Mouse (Mus musculus) heart, embryonic 12.5 days (tissue): ENCODE measurements around the gene Camkv. TPM values are rescaled to one million over a fixed set of nuclear protein-coding genes. Genes with fewer than 3 reads are reported as not detected.

ENCODE experiments used
- ATAC-seq: fragments of 200-750 bp; cut with Nextera tagmentation; 2 replicates; pipeline ENCODE4 v1.8.0; 2017; ENCODE audit warnings: moderate TSS enrichment, moderate library complexity; ENCODE audit not compliant: insufficient number of reproducible peaks, low FRiP score
- H3K27ac ChIP-seq: fragments of 300-500 bp; sonication (generic); 2 replicates; pipeline ENCODE4 v1.5.1; 2016; ENCODE audit warnings: mild to moderate bottlenecking, moderate library complexity; ENCODE audit not compliant: poor library complexity, severe bottlenecking
- H3K27me3 ChIP-seq: fragments of 300-500 bp; sonication (generic); replicated peaks from 2 replicates; pipeline ENCODE4 v1.6.1; 2016; ENCODE audit warnings: mild to moderate bottlenecking, moderate library complexity
- H3K36me3 ChIP-seq: fragments of 300-500 bp; sonication (generic); 2 replicates; pipeline ENCODE4 v1.6.1; 2016; ENCODE audit warnings: mild to moderate bottlenecking, moderate library complexity
- H3K4me1 ChIP-seq: fragments of 300-500 bp; sonication (generic); replicated peaks from 2 replicates; pipeline ENCODE4 v1.6.1; 2016; ENCODE audit warnings: mild to moderate bottlenecking
- H3K4me2 ChIP-seq: fragments of 300-500 bp; sonication (generic); 2 replicates; pipeline ENCODE4 v1.6.1; 2016; ENCODE audit warnings: mild to moderate bottlenecking, moderate library complexity
- H3K4me3 ChIP-seq: fragments of 300-500 bp; sonication (generic); 2 replicates; pipeline ENCODE4 v1.5.1; 2016; ENCODE audit warnings: mild to moderate bottlenecking
- H3K9ac ChIP-seq: fragments of 300-500 bp; sonication (generic); 2 replicates; pipeline ENCODE4 v1.6.1; 2016; ENCODE audit warnings: mild to moderate bottlenecking, moderate library complexity
- H3K9me3 ChIP-seq: fragments of 300-500 bp; sonication (generic); replicated peaks from 2 replicates; pipeline ENCODE4 v1.6.1; 2016; ENCODE audit warnings: mild to moderate bottlenecking, moderate library complexity
- WGBS: fragments of 180-500 bp; shearing (Covaris S2); methylation state at CpG from one replicate; pipeline ENCODE4 v1.1.7; 2016; 5-methylcytosine and 5-hydroxymethylcytosine counted together
- polyA plus RNA-seq: library from polyadenylated mRNA; unstranded; fragments of >200 nt; fragmentation: Nextera tagmentation; extraction: Ambion mirVana; gene quantifications from 2 replicates; pipeline ENCODE4 v1.2.1, GENCODE M21; 2016

The Camkv gene
- polyA plus RNA-seq, 1 experiment from 2014 or later = 0.56 TPM

DNA sequence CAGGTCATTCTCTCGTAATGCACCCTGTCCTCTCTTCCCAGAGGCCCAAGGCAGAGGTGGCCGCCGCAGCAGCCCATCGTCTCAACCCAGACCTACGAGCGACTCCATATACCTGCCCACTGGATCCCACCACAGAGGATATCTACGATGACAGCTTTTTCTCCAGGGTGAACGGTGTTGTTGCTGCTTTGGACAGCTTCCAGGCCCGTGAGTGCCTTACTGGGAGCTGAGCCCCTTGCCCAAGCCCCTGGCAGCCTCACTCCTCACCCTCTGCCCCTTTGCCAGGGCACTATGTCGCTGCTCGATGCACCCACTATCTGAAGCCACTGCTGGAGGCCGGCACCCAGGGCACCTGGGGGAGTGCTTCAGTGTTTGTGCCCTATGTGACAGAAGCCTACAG, 43.3 kb downstream of the Camkv start:
- no peak overlapping the region for H3K27ac ChIP-seq
- no peaks in the 10 kb centered on the region for H3K27me3 ChIP-seq
- peaks cover 26% of the 10 kb centered on the region for H3K36me3 ChIP-seq
- ATAC-seq = no peak
- no peak overlapping the region for H3K4me3 ChIP-seq
- no peaks in the 10 kb centered on the region for H3K9me3 ChIP-seq
- peaks cover 78% of the 10 kb centered on the region for H3K4me1 ChIP-seq
- 87% methylated on average over 12 of the region's 12 CpGs for WGBS
- no peak overlapping the region for H3K9ac ChIP-seq
- no peak overlapping the region for H3K4me2 ChIP-seq

- Histone ChIP-seq H3K4me1 (peaks cover 68% of the 10 kb centered on the region), H3K27ac (peak overlapping the region; percentile 100), H3K36me3 (peaks cover 32% of the 10 kb centered on the region), H3K4me3 (peak overlapping the region; percentile 78), H3K9ac (peak overlapping the region; percentile 84), H3K9me3 (no peaks in the 10 kb centered on the region), H3K4me2 (peak overlapping the region; percentile 78), H3K27me3 (no peaks in the 10 kb centered on the region)
- 36% methylated on average over 7 of the region's 7 CpGs for WGBS
- peak; percentile 13 for ATAC-seq
Observed at GRCm38 (mm10) chr9:107981684-107982605, 46.5 kb downstream of the Camkv start.

GRCm38 (mm10) chr9:107982681-107983346, 47.3 kb downstream of the Camkv start, which contains the start of gene Gm20661:
Gm20661 (plus strand) TSS chr9:107983058.
- Histone ChIP-seq H3K4me2 (peak within 1 kb of the TSS; percentile 78), H3K9ac (peak within 1 kb of the TSS; percentile 84), H3K4me3 (peak within 1 kb of the TSS; percentile 78), H3K9me3 (no peaks in the 10 kb centered on the region), H3K27ac (peak within 1 kb of the TSS; percentile 100), H3K36me3 (peaks cover 25% of the 10 kb centered on the region), H3K27me3 (no peaks in the 10 kb centered on the region), H3K4me1 (peaks cover 63% of the 10 kb centered on the region)
- ATAC-seq = peak; percentile 73
- WGBS = 9% methylated on average over 14 of the region's 14 CpGs

GRCm38 (mm10) chr9:107983421-107983890, 48.0 kb downstream of the Camkv start:
- Histone ChIP-seq H3K27me3 (no peaks in the 10 kb centered on the region), H3K9ac (peak overlapping the region; percentile 84), H3K27ac (peak overlapping the region; percentile 100), H3K4me1 (peaks cover 57% of the 10 kb centered on the region), H3K4me2 (peak overlapping the region; percentile 78), H3K36me3 (peaks cover 25% of the 10 kb centered on the region), H3K9me3 (no peaks in the 10 kb centered on the region), H3K4me3 (peak overlapping the region; percentile 78)
- 5% methylated on average over 4 of the region's 4 CpGs for WGBS
- peak; percentile 62 for ATAC-seq

DNA sequence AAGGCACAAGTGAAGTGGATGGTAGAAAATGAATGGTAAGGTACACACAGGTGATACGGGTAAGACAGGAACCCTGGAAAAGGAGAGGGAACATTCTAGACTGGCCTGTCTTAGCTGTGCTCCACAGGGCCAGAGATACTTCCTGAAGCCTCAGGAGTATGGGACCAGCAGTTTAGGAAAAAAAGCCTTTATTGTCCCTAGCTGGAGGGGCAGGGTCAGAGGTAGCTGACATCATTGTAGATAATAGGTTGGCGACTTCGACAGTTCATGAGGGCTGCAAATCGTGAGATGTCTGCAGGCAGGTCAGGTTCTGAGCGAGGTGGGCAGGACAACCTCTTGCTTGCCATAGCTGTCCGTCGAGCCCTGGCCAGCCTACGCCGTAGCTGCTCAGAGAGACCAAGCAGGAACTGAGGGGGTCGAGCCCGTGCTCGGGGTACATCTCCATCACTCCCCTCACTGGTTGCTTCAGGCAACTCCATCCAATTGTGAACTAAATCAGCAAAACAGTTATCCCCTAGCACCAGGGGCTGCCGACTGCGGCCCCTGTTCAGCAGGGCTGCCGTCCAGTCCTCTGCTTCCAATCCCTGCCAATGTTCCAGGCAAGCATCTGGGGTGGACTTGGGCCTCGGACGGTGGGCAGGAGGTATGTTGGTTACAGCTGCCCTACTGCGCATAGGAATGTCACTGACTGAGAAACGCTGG, 48.7 kb downstream of the Camkv start:
- H3K4me1 ChIP-seq = peaks cover 55% of the 10 kb centered on the region
- H3K4me2 ChIP-seq = peak overlapping the region; percentile 78
- H3K9ac ChIP-seq = peak overlapping the region; percentile 84
- peak overlapping the region; percentile 100 for H3K27ac ChIP-seq
- peak overlapping the region; percentile 78 for H3K4me3 ChIP-seq
- peaks cover 18% of the 10 kb centered on the region for H3K36me3 ChIP-seq
- no peaks in the 10 kb centered on the region for H3K9me3 ChIP-seq
- H3K27me3 ChIP-seq = no peaks in the 10 kb centered on the region
- no peak for ATAC-seq
- 44% methylated on average over 19 of the region's 19 CpGs for WGBS

DNA sequence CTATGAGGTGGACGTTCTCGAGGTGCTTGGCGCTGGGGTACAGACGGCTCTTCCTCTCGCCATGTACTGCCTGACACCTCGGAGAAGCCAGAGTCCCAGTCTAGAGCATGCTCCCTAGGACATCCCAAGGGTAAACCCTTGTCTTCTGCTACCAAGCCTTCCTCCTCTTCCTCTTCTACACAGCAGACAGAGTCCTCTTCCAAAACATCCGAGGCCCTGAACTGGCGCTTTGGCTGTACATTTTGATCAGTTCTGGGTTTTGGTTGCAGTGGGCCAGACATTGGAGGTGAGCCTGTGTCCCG, 49.2 kb downstream of the Camkv start:
- 39% methylated on average over 9 of the region's 9 CpGs for WGBS
- H3K4me1 ChIP-seq = peaks cover 54% of the 10 kb centered on the region

DNA sequence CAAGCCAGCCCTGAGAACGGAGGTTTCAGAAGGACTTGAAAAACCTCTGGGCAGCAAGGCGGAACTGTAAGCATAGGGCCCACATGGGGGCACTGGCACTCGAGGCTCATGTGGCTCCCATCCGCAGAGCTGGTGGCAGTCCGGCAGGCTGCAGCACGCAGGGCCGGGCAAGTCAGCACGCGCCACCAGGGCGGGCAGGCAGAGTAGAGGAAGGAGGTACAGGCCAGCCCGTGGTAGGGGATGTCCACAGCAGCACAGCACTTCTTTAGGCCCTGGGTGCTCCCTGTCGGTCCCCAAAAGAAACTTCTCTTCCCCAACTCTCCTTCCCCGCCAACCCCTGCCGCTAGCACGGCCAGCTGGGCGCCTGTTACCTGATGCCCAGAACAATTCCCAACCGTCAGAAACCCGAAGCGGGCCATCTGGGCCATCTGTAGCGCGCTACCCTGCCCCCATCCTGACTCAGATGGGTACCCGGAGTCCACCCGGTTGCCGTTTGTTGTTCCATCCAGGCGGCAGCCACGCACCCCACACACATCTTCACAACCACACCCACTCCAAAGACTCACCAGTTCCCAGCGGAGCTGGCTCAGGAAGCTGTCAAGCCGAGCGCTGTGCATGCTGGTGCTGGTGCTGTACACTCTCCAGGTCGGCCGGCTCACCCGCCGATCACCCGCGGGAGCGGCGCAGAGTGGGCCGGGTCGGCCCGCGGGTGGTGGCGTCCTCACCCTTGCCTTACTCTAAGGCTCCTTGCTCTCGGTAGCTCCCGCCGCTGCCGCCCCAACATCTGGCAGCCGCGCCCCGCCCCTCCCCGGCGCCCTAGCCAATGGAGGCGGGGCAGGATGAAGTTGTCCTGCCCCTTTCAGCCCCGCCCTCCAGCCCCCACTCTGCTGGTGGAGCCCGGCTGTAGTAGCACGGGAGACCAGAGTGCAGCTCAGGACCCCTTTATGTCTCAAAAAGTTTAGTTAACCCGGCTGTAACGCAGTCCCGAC, 50.0 kb downstream of the Camkv start, which contains the start of gene Inka1:
Inka1 (minus strand) TSS at position 749 of the 989 bp plus-strand sequence.
- Histone ChIP-seq H3K4me2 (peak within 1 kb of the TSS; percentile 78), H3K27ac (peak within 1 kb of the TSS; percentile 100), H3K4me1 (peaks cover 50% of the 10 kb centered on the region), H3K4me3 (peak within 1 kb of the TSS; percentile 78), H3K27me3 (no peaks in the 10 kb centered on the region), H3K9ac (peak within 1 kb of the TSS; percentile 84), H3K36me3 (peaks cover 7% of the 10 kb centered on the region), H3K9me3 (no peaks in the 10 kb centered on the region)
- ATAC-seq = peak; percentile 79
- under 1% methylated on average over 58 of the region's 58 CpGs for WGBS

More for the DNA sequence above, 49.2 kb downstream of the Camkv start:
- Histone ChIP-seq H3K4me3 (peak overlapping the region; percentile 78), H3K27me3 (no peaks in the 10 kb centered on the region), H3K4me2 (peak overlapping the region; percentile 78), H3K9me3 (no peaks in the 10 kb centered on the region), H3K9ac (peak overlapping the region; percentile 84), H3K27ac (peak overlapping the region; percentile 100), H3K36me3 (peaks cover 13% of the 10 kb centered on the region)
- ATAC-seq = no peak

DNA sequence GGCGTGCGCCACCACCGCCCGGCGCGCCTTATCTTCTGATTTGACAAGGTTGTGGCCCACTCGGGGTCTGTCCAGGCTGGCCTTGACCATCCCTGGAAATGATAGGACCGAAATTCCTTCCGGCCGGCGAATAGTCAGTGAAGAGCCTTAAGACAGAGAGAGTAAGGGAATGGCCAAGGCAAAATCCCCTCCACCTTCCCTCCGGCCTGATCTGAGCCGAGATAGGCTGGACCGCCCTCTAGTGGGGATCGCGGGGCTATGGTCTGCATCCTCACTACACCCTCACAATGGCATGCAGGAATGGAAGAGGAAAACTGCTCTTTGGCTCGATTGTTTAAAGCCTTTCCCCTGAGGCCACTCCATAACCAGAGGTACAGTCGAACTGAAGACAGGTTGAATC, 50.9 kb downstream of the Camkv start:
- no peak overlapping the region for H3K9ac ChIP-seq
- H3K36me3 ChIP-seq = peaks cover 7% of the 10 kb centered on the region
- peak; percentile 38; the same call in 1 of the 2 replicates for ATAC-seq
- H3K4me3 ChIP-seq = peak overlapping the region; percentile 78
- H3K4me1 ChIP-seq = peaks cover 41% of the 10 kb centered on the region
- H3K9me3 ChIP-seq = no peaks in the 10 kb centered on the region
- H3K27ac ChIP-seq = peak overlapping the region; percentile 100
- H3K4me2 ChIP-seq = peak overlapping the region; percentile 78
- WGBS = 4% methylated on average over 18 of the region's 18 CpGs
- no peaks in the 10 kb centered on the region for H3K27me3 ChIP-seq

GRCm38 (mm10) chr9:107987950-107988349, 52.5 kb downstream of the Camkv start:
- no peaks in the 10 kb centered on the region for H3K9me3 ChIP-seq
- WGBS = 72% methylated on average over 3 of the region's 3 CpGs
- no peak overlapping the region for H3K4me3 ChIP-seq
- no peaks in the 10 kb centered on the region for H3K27me3 ChIP-seq
- no peak overlapping the region for H3K9ac ChIP-seq
- no peak overlapping the region for H3K27ac ChIP-seq
- H3K36me3 ChIP-seq = peaks cover 7% of the 10 kb centered on the region
- ATAC-seq = no peak
- peaks cover 25% of the 10 kb centered on the region for H3K4me1 ChIP-seq
- H3K4me2 ChIP-seq = no peak overlapping the region

- ATAC-seq = no peak
- Histone ChIP-seq H3K36me3 (no peaks in the 10 kb centered on the region), H3K4me3 (no peak within 1 kb of the TSS), H3K4me2 (no peak within 1 kb of the TSS), H3K4me1 (peaks cover 13% of the 10 kb centered on the region), H3K27ac (no peak within 1 kb of the TSS), H3K9ac (no peak within 1 kb of the TSS), H3K27me3 (no peaks in the 10 kb centered on the region), H3K9me3 (no peaks in the 10 kb centered on the region)
- 62% methylated on average over 2 of the region's 2 CpGs for WGBS
Observed at GRCm38 (mm10) chr9:107992197-107992596, 56.7 kb downstream of the Camkv start, which contains the start of gene Cdhr4. Cdhr4 (plus strand) TSS chr9:107992497.
